In genomic region chr1:134777936-134778548, GRCm38 (mm10) we compare ENCODE assay signal across 12 mouse cellular contexts.
DNase-seq lines count a peak whose midpoint lies in the region; ATAC-seq and TF ChIP-seq lines count a peak whose summit lies in the region.
"Had no signal": no experiment of that assay in that cellular context is flagged by ENCODE, and none has a peak within 500 bp of the region (broad histone marks: within the 10 kb centered on the region; RNA-seq: fewer than 3 reads in every experiment).

No protein-coding gene starts in this region.

- no peaks in the 10 kb centered on the region for H3K9me3 ChIP-seq in heart, embryonic 14.5 days (ENCODE audit: control insufficient read depth, low read length)
- H3K9me3 ChIP-seq in forebrain, postnatal 0 days (ENCODE audit: low read length) = no peaks in the 10 kb centered on the region
- H3K9me3 ChIP-seq in forebrain, embryonic 10.5 days = no peaks in the 10 kb centered on the region
- H3K9me3 ChIP-seq: limb, embryonic 13.5 days had no signal

- peak overlapping the region; percentile 51 for H3K9ac ChIP-seq in heart, embryonic 14.5 days (ENCODE audit: low read length)
- no peak overlapping the region for H3K9ac ChIP-seq in forebrain, postnatal 0 days
- H3K9ac ChIP-seq: limb, embryonic 13.5 days had no signal

- H3K27ac ChIP-seq in heart, embryonic 14.5 days (replicated peaks in 1 of 2; ENCODE audit: control insufficient read depth in 1 of 2, insufficient read depth in 1 of 2, low read depth in 2 of 2, low read length in 2 of 2) = peak overlapping the region; percentile 80 to 81
- H3K27ac ChIP-seq in forebrain, postnatal 0 days (ENCODE audit: low read depth, low read length) = no peak overlapping the region
- H3K27ac ChIP-seq in forebrain, embryonic 10.5 days = no peak overlapping the region
- H3K27ac ChIP-seq: limb, embryonic 13.5 days had no signal

- H3K4me3 ChIP-seq in heart, embryonic 14.5 days (ENCODE audit: control insufficient read depth in 1 of 2, insufficient read depth in 1 of 2, low read depth in 1 of 2, low read length in 2 of 2) = no peak overlapping the region
- no peak overlapping the region for H3K4me3 ChIP-seq in forebrain, postnatal 0 days (ENCODE audit: low read depth, low read length)
- H3K4me3 ChIP-seq in forebrain, embryonic 10.5 days = no peak overlapping the region
- H3K4me3 ChIP-seq: erythroblast, embryonic 14.5 days; limb, embryonic 13.5 days had no signal

- peak overlapping the region; percentile 13; the same call in 1 of the 2 replicates for H3K4me2 ChIP-seq in heart, embryonic 14.5 days (ENCODE audit: low read length)
- H3K4me2 ChIP-seq in forebrain, postnatal 0 days (ENCODE audit: low read depth) = no peak overlapping the region
- H3K4me2 ChIP-seq: limb, embryonic 13.5 days had no signal

- intact Hi-C loops in heart, postnatal 14 days (cut with DNase I) = no loop called here

- 21% methylated on average over 13 of the region's 13 CpGs for WGBS in heart, embryonic 14.5 days
- WGBS in forebrain, postnatal 0 days = 45% methylated on average over 13 of the region's 13 CpGs
- 43% methylated on average over 13 of the region's 13 CpGs for WGBS in forebrain, embryonic 10.5 days

- peaks cover 53% of the 10 kb centered on the region for H3K36me3 ChIP-seq in heart, embryonic 14.5 days (ENCODE audit: control insufficient read depth, insufficient read depth, low read length)
- peaks cover 20% of the 10 kb centered on the region; the same call in 1 of the 2 replicates for H3K36me3 ChIP-seq in forebrain, postnatal 0 days (ENCODE audit: insufficient read depth)
- no peaks in the 10 kb centered on the region for H3K36me3 ChIP-seq in forebrain, embryonic 10.5 days (replicated peaks)
- H3K36me3 ChIP-seq: limb, embryonic 13.5 days had no signal

- H3K4me1 ChIP-seq in heart, embryonic 14.5 days (ENCODE audit: control insufficient read depth in 2 of 2, insufficient read depth in 2 of 2, low read length in 2 of 2) = peaks cover 20 to 34% of the 10 kb centered on the region in 2 experiments
- H3K4me1 ChIP-seq in forebrain, postnatal 0 days (ENCODE audit: insufficient read depth) = no peaks in the 10 kb centered on the region
- H3K4me1 ChIP-seq in forebrain, embryonic 10.5 days = peaks cover 46% of the 10 kb centered on the region

- no peaks in the 10 kb centered on the region for H3K27me3 ChIP-seq in heart, embryonic 14.5 days (ENCODE audit: control insufficient read depth, insufficient read depth, low read length)
- no peaks in the 10 kb centered on the region for H3K27me3 ChIP-seq in forebrain, postnatal 0 days (ENCODE audit: insufficient read depth, low read length)
- no peaks in the 10 kb centered on the region for H3K27me3 ChIP-seq in forebrain, embryonic 10.5 days (ENCODE audit: poor library complexity, severe bottlenecking)
- H3K27me3 ChIP-seq: limb, embryonic 13.5 days had no signal

- ATAC-seq in heart, embryonic 14.5 days (ENCODE audit: insufficient number of reproducible peaks, insufficient read depth, low FRiP score, low read depth) = no peak
- peak; percentile 41 for ATAC-seq in erythroid progenitor cell, adult 5-6 weeks (replicated peaks; ENCODE audit: low FRiP score, poor library complexity, severe bottlenecking)
- ATAC-seq in megakaryocyte-erythroid progenitor cell, adult 5-6 weeks (replicated peaks; ENCODE audit: low FRiP score, low TSS enrichment, poor library complexity, severe bottlenecking) = peak; percentile 98
- no peak for ATAC-seq in forebrain, postnatal 0 days

- TF ChIP-seq CTCF in forebrain, postnatal 0 days (IDR thresholded peaks at IDR 0.05; ENCODE audit: low read depth) = no peak

- no peak for DNase-seq in heart, postnatal 14 days
- DNase-seq in cerebellum, postnatal 14 days = peak; percentile 58 to 64
- no peak for DNase-seq in MN1 (ENCODE audit: low spot score)
- no peak for DNase-seq in forebrain, postnatal 0 days
- DNase-seq in forebrain, embryonic 10.5 days (ENCODE audit: extremely low spot score, low spot score) = no peak
- DNase-seq: gastrocnemius, postnatal 36 days; right cerebral cortex, postnatal 25 days had no signal

Comparison
In these comparisons a context has a peak if more than half of its experiments do, and no peak if none do; other contexts are left out.
1. ATAC-seq: peak in erythroid progenitor cell, adult 5-6 weeks (single experiment) and megakaryocyte-erythroid progenitor cell, adult 5-6 weeks (single experiment); none in heart, embryonic 14.5 days (single experiment) and forebrain, postnatal 0 days (single experiment).
2. H3K27ac ChIP-seq: peak in heart, embryonic 14.5 days (2 of 2); none in forebrain, postnatal 0 days (single experiment) and forebrain, embryonic 10.5 days (single experiment).
3. DNase-seq: peak in cerebellum, postnatal 14 days (2 of 2); none in heart, postnatal 14 days (0 of 2), MN1 (single experiment), forebrain, postnatal 0 days (single experiment) and forebrain, embryonic 10.5 days (single experiment).